Mouse (Mus musculus): ENCODE results near the gene Phf19. TPM values are rescaled to one million over a fixed set of nuclear protein-coding genes. Genes with fewer than 3 reads are reported as not detected.

Phf19 gene
- under 1 TPM; 0.54 to 0.61 TPM for total RNA-seq (2021)
- long read RNA-seq, experiment 1 = 0 reads
- long read RNA-seq, experiment 2, partial matches to known transcripts = 1 of 1 reads
- long read RNA-seq, experiment 2, other reads (novel, unspliced or antisense) = 0 of 1 reads

DNA sequence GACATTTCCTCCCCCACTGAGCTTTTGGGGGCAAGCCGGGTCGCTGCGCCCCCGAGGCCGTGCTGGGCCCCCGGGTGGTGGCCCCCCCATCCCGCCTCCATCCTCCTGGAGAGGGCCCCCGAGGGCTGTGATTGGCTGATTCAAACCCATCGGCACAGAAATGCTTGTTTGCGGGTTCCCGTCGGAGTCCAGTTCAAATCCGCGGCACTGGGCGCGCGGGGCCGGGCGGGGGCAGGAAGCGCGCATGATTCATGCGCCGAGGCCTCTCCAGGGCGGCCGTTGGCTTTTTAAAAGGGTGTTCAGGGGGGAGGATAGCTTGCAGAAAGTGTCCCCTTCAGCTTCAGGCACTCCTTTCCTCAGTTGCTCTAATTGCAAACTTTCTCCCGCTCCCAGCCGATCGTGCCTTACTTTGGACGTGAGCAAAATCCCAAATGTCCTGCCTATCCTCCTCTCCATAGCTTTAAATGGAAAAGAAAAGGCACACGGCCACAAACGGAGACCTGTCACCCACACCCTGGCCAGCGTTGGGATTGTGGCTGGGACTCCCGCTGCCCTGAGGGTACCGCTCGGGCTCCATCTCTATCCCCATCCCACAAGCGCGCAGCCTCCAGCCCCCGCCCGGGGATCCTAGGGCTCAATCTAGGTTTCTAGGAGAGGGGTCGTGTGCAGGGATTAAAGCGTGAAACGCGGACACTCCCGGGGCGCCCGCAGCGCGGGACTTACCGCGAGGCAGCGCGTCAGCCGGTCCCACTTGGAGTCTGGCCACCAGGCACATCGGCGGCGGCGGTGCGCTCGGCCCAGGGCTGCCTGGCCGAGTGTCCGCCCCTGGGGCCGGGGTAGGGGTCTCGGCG is at the start of gene Phf19:
TSS of gene Phf19 (minus strand) at position 809 of the 851 bp plus-strand sequence.
- DNase-seq = peak; percentile 69
- H3K4me3 ChIP-seq = peak within 1 kb of the TSS; percentile 81
- intact Hi-C loops (cut with DNase I) = no loop called here
- no peak for TF ChIP-seq CTCF (IDR thresholded peaks at IDR 0.05)
- peak within 1 kb of the TSS; percentile 63 for H3K27ac ChIP-seq

DNA sequence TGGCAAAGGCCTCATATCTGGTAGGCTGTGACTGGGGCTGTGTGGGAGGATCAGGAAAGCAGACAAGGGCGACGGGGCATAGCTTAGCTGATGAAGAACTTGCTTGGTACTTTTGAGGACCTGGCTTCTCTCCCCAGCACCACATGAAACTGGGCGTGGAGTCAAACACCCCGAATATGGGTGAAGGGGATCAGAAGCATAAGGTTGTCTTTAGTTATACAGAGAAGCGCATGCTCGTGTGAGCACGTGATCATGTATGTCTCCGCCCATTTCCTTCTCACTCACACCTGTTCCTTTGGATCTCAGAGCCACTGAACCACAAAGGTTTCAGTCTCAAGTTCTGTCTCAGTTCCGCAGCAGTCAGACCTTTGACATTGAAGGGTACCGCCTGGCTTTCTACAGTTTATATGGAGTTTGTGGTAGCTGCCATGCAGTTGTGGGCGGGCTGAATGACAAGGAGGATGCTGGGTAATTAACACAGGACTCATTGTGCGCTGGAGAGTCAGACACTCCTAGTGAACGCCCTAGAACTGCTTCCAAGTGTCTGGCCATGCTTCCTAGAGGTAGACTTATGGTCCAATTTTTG is 49.6 kb upstream of the Phf19 start:
- DNase-seq = no peak
- H3K27ac ChIP-seq = peak overlapping the region; percentile 63
- intact Hi-C loops (cut with DNase I) = no loop called here

DNA sequence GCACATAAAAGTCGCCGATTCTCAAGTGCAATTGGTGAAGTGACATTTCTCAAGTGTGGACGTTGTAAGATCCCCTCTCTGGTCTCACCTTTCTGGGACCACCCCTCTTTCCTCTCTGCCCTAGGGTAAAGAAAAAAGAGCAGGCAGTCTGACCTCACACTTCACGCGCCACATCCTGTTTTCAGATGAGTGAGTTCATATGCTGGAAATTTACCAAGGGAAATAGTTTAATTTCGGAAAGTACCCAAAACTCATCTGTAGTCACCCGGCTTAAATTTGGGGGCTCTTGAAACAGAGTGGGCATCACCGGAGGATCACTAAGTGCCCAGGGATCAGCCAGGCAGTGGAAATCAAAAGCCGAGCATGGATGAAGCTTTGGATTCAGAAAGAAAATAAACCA is 49.1 kb upstream of the Phf19 start:
- TF ChIP-seq CTCF (IDR thresholded peaks at IDR 0.05) = no peak
- intact Hi-C loops (cut with DNase I) = no loop called here
- no peak for DNase-seq
- peak overlapping the region; percentile 63 for H3K27ac ChIP-seq
- peak overlapping the region; percentile 45 for H3K4me3 ChIP-seq

More for the DNA sequence above, 49.6 kb upstream of the Phf19 start:
- no peak for TF ChIP-seq CTCF (IDR thresholded peaks at IDR 0.05)
- H3K4me3 ChIP-seq = peak overlapping the region; percentile 45

DNA sequence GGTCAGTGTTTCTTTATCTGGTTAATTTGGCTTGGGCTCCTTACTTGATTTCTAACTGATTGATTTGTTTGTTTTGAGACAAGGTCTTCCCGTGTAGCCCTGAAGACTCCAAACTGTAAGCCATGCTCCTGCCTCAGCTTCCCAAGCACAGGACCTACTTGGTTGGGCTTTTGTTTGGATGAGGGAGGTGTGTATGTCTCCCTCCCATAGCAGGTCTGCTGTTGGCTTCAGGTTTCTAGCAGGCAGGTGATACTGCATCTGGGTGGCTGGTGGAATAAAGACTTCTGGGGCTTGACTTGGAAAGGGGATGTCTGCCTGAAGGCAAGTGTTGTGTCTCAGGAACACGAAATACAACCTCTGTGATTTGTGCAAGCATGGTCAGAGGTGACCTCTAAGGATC is 48.4 kb upstream of the Phf19 start:
- DNase-seq = no peak
- peak overlapping the region; percentile 31; the same call in 1 of the 2 replicates for H3K27ac ChIP-seq
- TF ChIP-seq CTCF (IDR thresholded peaks at IDR 0.05) = no peak
- intact Hi-C loops (cut with DNase I) = no loop called here
- H3K4me3 ChIP-seq = no peak overlapping the region

DNA sequence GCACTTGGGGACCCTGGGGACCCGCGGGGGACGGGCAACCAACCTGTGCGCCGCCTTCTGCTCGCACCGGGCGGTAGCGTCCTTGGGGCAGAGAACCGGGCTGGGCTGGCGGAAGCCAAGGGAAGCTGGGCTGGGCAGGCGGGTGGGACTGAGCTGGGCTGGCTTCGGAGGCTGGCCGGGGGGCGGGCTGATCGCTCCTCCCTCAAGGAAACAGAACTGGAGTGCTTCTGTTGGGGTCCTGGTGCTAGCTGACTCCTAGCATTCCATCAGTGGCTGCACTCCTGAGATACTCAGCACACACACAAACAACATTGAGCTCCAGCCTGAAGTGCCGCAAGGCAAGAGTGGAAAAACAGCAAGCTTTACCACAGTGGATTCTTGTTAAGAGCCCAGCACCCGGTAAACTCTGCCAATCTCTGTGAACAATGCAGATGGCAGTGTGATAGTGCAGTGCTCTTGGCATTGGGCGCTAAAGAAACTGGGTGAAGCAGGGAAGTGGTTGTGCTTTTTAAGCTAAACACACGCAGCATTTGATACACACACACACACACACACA is 47.7 kb upstream of the Phf19 start, which contains the start of gene Traf1:
TSS of gene Traf1 (minus strand) at position 292 of the 556 bp plus-strand sequence.
- Histone ChIP-seq H3K27ac (peak within 1 kb of the TSS; percentile 77), H3K4me3 (peak within 1 kb of the TSS; percentile 64)
- intact Hi-C loops (cut with DNase I) = no loop called here
- peak; percentile 61 for DNase-seq
- TF ChIP-seq CTCF (IDR thresholded peaks at IDR 0.05) = no peak

DNA sequence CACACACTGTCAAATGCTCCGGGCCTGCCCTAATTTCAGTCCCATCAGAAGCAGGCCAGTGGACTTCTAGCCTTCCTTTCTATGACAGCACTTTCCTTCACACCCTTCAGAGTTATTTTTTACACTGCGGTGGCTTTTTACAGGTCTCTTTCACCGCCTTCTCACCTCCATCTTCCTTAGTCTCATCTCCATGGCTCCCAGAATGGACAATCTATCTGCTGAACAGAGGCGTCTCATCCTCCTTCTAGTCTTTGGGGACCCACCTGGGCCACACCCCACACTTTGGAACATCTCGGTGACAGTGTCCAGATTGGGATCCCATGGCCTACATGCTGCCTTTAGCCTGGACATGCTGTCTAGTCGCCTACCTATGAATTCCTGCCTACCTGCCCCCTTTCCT is 47.1 kb upstream of the Phf19 start:
- DNase-seq = no peak
- TF ChIP-seq CTCF (IDR thresholded peaks at IDR 0.05) = no peak
- Histone ChIP-seq H3K4me3 (peak overlapping the region; percentile 64), H3K27ac (peak overlapping the region; percentile 77)
- intact Hi-C loops (cut with DNase I) = no loop called here

DNA sequence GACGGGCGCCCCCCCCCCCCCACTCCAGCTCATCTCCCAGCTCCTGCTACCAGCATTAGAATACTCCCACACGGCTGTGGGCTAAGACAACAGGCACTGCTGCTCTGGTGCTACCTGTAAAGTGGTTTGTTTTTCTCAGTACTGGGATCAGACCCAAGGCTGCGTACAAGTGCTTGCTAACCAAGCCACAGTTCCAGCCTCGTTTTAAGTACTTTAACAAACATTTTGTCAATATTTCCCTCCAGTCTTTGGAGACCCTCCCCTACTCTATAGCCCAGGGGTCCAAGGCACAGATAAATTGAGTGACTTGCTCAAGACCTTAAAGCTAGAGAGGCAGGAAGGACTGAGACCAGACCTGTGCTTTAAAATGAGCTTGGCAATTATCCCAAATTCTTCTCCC is 46.6 kb upstream of the Phf19 start:
- intact Hi-C loops (cut with DNase I) = no loop called here
- H3K27ac ChIP-seq = no peak overlapping the region
- no peak overlapping the region for H3K4me3 ChIP-seq
- TF ChIP-seq CTCF (IDR thresholded peaks at IDR 0.05) = no peak
- DNase-seq = no peak

DNA sequence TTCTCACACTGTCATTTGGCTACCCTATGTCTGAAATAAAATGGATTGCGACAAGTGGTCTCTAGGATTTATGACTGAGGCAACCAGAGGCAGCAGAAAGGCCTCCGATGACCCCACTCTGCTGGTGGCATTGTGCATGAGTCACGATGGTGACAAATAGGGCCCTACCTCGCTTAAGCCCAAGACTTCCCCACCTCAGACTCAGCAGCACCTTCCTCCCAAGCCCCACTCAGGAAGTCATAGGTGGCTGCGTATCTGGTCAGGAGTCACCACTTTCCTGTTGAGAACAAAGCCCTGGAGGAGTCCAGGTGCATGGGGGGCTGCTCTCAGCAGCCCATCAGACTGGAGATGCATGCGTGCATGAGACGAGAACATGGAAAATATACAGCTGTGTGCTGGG is 44.8 kb upstream of the Phf19 start:
- Histone ChIP-seq H3K4me3 (no peak overlapping the region), H3K27ac (no peak overlapping the region)
- TF ChIP-seq CTCF (IDR thresholded peaks at IDR 0.05) = no peak
- intact Hi-C loops (cut with DNase I) = no loop called here
- DNase-seq = no peak

DNA sequence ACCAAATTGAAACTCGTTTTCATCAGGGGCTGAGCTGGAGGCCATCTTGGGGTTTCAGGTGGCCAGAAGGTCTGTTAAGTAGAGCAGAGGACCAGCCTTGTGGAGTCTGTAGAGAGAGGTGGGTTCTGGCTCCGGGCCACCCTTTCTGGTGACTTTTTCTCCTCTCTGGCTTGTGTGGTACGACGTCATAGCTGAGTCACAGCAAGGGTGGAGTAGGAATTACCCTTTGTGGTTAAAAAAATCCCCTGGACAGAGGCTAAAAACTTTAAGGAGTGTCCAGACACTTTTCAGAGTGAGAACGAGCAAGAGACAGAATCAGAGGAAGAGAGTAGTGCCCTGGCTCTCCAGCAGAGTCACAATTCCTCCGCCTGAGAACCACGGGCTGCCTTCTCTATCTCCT is 44.2 kb upstream of the Phf19 start:
- H3K4me3 ChIP-seq = no peak overlapping the region
- DNase-seq = no peak
- TF ChIP-seq CTCF (IDR thresholded peaks at IDR 0.05) = no peak
- H3K27ac ChIP-seq = no peak overlapping the region
- intact Hi-C loops (cut with DNase I) = no loop called here

DNA sequence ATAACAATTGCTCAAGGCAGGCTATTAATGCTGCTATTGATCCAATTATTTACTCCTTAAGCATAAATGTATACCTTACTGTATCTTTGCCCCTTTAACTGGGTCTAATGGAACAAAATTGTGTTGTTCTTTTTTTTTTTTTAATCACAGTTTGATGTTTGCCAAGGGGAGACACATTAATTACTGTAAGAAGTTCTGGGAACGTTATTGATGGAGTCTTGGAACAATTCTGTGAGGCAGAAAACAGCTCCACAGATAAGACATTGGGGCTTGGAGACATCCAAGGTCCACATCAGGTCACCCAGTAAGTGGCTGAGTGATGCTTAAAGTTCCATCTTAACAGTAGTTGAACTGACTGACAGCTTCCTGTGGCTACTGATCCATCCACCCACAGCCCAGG is 43.6 kb upstream of the Phf19 start:
- H3K27ac ChIP-seq = no peak overlapping the region
- DNase-seq = no peak
- no peak for TF ChIP-seq CTCF (IDR thresholded peaks at IDR 0.05)
- intact Hi-C loops (cut with DNase I) = no loop called here
- no peak overlapping the region for H3K4me3 ChIP-seq

DNA sequence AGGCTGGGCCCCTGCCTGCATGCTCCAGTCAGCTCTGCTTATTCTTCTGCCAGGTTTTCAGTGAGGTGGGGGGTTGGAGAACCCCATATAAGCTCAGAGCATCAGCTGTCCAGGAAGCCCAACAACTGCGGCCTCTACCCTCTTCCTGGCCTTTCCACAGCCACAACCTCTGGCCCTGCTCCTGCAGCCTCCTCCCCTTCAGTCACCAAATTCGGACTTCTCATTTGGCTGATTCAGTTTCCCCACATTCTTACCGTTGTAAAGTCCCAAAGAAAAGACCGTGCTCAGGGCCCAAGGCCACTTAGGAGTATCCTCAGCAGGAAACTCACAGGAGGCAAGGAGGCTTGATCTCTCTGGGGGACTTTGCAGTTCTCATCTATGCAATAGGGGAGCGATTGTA is 43.1 kb upstream of the Phf19 start:
- no peak for DNase-seq
- intact Hi-C loops (cut with DNase I) = no loop called here
- Histone ChIP-seq H3K4me3 (no peak overlapping the region), H3K27ac (no peak overlapping the region)
- TF ChIP-seq CTCF (IDR thresholded peaks at IDR 0.05) = no peak

DNA sequence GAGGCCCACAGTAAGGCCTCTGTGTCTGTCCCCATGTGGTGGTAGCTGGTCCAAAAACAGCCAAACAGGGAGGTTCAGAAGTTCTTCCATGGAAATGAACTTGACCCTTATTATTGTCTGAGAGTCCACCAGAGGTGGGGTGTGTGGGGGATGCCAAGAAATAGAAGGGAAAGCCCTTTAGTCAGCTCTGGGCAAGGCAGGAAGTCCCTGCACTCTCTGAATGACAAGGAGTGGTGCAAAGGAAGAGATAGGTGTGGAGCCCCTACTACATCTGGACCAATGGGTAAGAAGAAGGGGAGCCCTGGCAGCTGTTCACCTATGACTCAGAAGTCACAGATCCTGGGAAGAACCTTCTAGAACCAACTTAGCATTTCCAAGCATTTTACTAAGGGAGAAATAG is 40.5 kb upstream of the Phf19 start:
- no peak for DNase-seq
- intact Hi-C loops (cut with DNase I) = no loop called here
- no peak overlapping the region for H3K4me3 ChIP-seq
- 0 out of 2 replicates have a peak overlapping the region, but pooled peaks have one; percentile 24 for H3K27ac ChIP-seq
- TF ChIP-seq CTCF (IDR thresholded peaks at IDR 0.05) = no peak

DNA sequence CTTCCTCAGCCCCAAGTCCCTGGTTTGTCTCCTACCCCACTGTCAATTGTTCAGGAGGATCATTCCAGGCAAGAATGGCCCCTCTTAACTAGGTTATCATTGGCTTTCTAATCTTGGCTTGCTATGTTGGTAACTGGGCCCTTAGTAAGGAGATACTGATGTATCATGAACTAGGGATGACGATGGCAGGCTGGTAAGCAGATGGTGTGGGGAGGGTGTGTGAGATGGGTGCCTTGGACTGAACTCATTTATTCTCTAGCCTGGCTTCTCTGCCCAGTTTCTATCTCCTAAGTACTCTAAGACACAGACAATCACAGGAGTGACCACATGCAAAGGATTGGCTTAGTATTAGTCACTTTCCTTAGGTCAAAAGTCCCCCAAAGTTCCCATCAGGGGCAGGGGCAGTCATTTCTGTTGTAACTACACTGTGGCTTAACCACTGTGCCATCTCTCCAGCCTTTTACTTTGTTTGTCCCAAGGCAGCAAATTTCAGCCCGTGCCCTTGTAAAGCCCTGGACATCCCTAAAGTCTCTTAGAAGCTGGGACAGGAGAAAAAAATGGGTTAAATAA is 39.8 kb upstream of the Phf19 start:
- no peak for DNase-seq
- intact Hi-C loops (cut with DNase I) = no loop called here
- Histone ChIP-seq H3K4me3 (no peak overlapping the region), H3K27ac (no peak overlapping the region)
- no peak for TF ChIP-seq CTCF (IDR thresholded peaks at IDR 0.05)
